Mouse (Mus musculus) intestine, postnatal 0 days (tissue): ENCODE measurements around the gene Smap1. TPM values are rescaled to one million over a fixed set of nuclear protein-coding genes. Genes with fewer than 3 reads are reported as not detected.

Experiments used
- ATAC-seq: fragments of 200-750 bp; cut with Nextera tagmentation; 2 replicates; pipeline ENCODE4 v1.8.0; 2017; ENCODE audit warnings: mild to moderate bottlenecking, moderate TSS enrichment, moderate library complexity
- H3K27ac ChIP-seq: fragments of 300-500 bp; sonication (generic); 2 replicates; pipeline ENCODE4 v1.5.1; 2014; ENCODE audit warnings: mild to moderate bottlenecking, low read depth, low read length, moderate library complexity
- H3K27me3 ChIP-seq: fragments of 300-500 bp; sonication (generic); replicated peaks from 2 replicates; pipeline ENCODE4 v1.6.1; 2014; ENCODE audit warnings: low read length, mixed read lengths; ENCODE audit not compliant: control insufficient read depth, insufficient read depth
- H3K36me3 ChIP-seq: fragments of 300-500 bp; sonication (generic); 2 replicates; pipeline ENCODE4 v1.6.1; 2014; ENCODE audit warnings: mild to moderate bottlenecking, moderate library complexity; ENCODE audit not compliant: control insufficient read depth, insufficient read depth
- H3K4me1 ChIP-seq: fragments of 300-500 bp; sonication (generic); replicated peaks from 2 replicates; pipeline ENCODE4 v1.6.1; 2014; ENCODE audit warnings: antibody characterized with exemption, low read length, mixed read lengths; ENCODE audit not compliant: control insufficient read depth, insufficient read depth
- H3K4me2 ChIP-seq: fragments of 300-500 bp; sonication (generic); replicated peaks from 2 replicates; pipeline ENCODE4 v1.6.1; 2014; ENCODE audit warnings: low read depth, mild to moderate bottlenecking, moderate library complexity
- H3K4me3 ChIP-seq: fragments of 300-500 bp; sonication (generic); 2 replicates; pipeline ENCODE4 v1.5.1; 2014; ENCODE audit warnings: low read depth, low read length
- H3K9ac ChIP-seq: fragments of 300-500 bp; sonication (generic); 2 replicates; pipeline ENCODE4 v1.6.1; 2014; ENCODE audit warnings: mild to moderate bottlenecking, low read depth, low read length
- H3K9me3 ChIP-seq: fragments of 300-500 bp; sonication (generic); 2 replicates; pipeline ENCODE4 v1.6.1; 2016; ENCODE audit warnings: mixed run types; ENCODE audit not compliant: control insufficient read depth
- CTCF ChIP-seq: sonication (generic); IDR thresholded peaks from 2 replicates; pipeline ENCODE4 v1.5.1; 2016; ENCODE audit warnings: low read depth, mild to moderate bottlenecking, control low read depth, antibody characterized with exemption, moderate library complexity
- WGBS: fragments of 180-500 bp; shearing (Covaris S2); extraction: QIAGEN DNeasy Blood & Tissue Kit; methylation state at CpG from one replicate; pipeline ENCODE4 v1.1.7; 2014; 5-methylcytosine and 5-hydroxymethylcytosine counted together
- polyA plus RNA-seq: library from polyadenylated mRNA; unstranded; fragments of >200 nt; fragmentation: Nextera tagmentation; extraction: Ambion mirVana; gene quantifications from 2 replicates; pipeline ENCODE4 v1.2.1, GENCODE M21; 2015

The Smap1 gene
- polyA plus RNA-seq, 1 experiment from 2014 or later: 54.7 TPM

- TF ChIP-seq CTCF: no peak
- Histone ChIP-seq H3K4me3 (no peak overlapping the region), H3K4me1 (no peaks in the 10 kb centered on the region), H3K4me2 (no peak overlapping the region), H3K9ac (no peak overlapping the region), H3K27me3 (no peaks in the 10 kb centered on the region), H3K27ac (no peak overlapping the region), H3K36me3 (no peaks in the 10 kb centered on the region), H3K9me3 (no peaks in the 10 kb centered on the region)
- WGBS: 78% methylated on average over 3 of the region's 3 CpGs
- ATAC-seq: no peak
Measured at GRCm38 (mm10) chr1:23943146-23943940, 21.2 kb upstream of the Smap1 start.

GRCm38 (mm10) chr1:23935408-23935762, 13.3 kb upstream of the Smap1 start:
- 39% methylated on average over 4 of the region's 4 CpGs for WGBS
- H3K4me1 ChIP-seq: no peaks in the 10 kb centered on the region
- no peak overlapping the region for H3K4me2 ChIP-seq
- TF ChIP-seq CTCF: no peak
- H3K9ac ChIP-seq: no peak overlapping the region
- H3K27me3 ChIP-seq: no peaks in the 10 kb centered on the region
- no peaks in the 10 kb centered on the region for H3K36me3 ChIP-seq
- no peak overlapping the region for H3K4me3 ChIP-seq
- no peak for ATAC-seq
- no peaks in the 10 kb centered on the region for H3K9me3 ChIP-seq
- H3K27ac ChIP-seq: no peak overlapping the region

- no peak for TF ChIP-seq CTCF
- Histone ChIP-seq H3K4me3 (no peak overlapping the region), H3K36me3 (no peaks in the 10 kb centered on the region), H3K27me3 (no peaks in the 10 kb centered on the region), H3K4me2 (no peak overlapping the region), H3K9ac (no peak overlapping the region), H3K4me1 (no peaks in the 10 kb centered on the region), H3K27ac (no peak overlapping the region), H3K9me3 (no peaks in the 10 kb centered on the region)
- 59% methylated on average over 8 of the region's 8 CpGs for WGBS
- no peak for ATAC-seq
Measured at GRCm38 (mm10) chr1:23934669-23935407, 12.7 kb upstream of the Smap1 start.

- no peak for ATAC-seq
- H3K4me2 ChIP-seq: no peak overlapping the region
Measured at GRCm38 (mm10) chr1:23929410-23929809, 7.3 kb upstream of the Smap1 start.

GRCm38 (mm10) chr1:23928371-23928770, 6.3 kb upstream of the Smap1 start:
- no peaks in the 10 kb centered on the region for H3K27me3 ChIP-seq
- H3K9me3 ChIP-seq: peaks cover 12% of the 10 kb centered on the region
- H3K4me1 ChIP-seq: no peaks in the 10 kb centered on the region
- no peak for TF ChIP-seq CTCF
- WGBS: 77% methylated on average over 3 of the region's 3 CpGs
- H3K4me3 ChIP-seq: no peak overlapping the region
- H3K4me2 ChIP-seq: no peak overlapping the region
- ATAC-seq: no peak
- H3K36me3 ChIP-seq: no peaks in the 10 kb centered on the region
- no peak overlapping the region for H3K9ac ChIP-seq
- no peak overlapping the region for H3K27ac ChIP-seq

More at GRCm38 (mm10) chr1:23929410-23929809, 7.3 kb upstream of the Smap1 start:
- Histone ChIP-seq H3K9ac (no peak overlapping the region), H3K4me1 (no peaks in the 10 kb centered on the region), H3K9me3 (peaks cover 12% of the 10 kb centered on the region), H3K27me3 (no peaks in the 10 kb centered on the region), H3K27ac (no peak overlapping the region), H3K36me3 (no peaks in the 10 kb centered on the region), H3K4me3 (no peak overlapping the region)
- WGBS: 90% methylated on average over 6 of the region's 6 CpGs
- no peak for TF ChIP-seq CTCF

GRCm38 (mm10) chr1:23923779-23924708, 1.9 kb upstream of the Smap1 start:
- Histone ChIP-seq H3K4me1 (no peaks in the 10 kb centered on the region; the same call in 1 of the 2 replicates), H3K9me3 (peaks cover 12% of the 10 kb centered on the region), H3K36me3 (no peaks in the 10 kb centered on the region), H3K4me2 (no peak overlapping the region), H3K9ac (no peak overlapping the region), H3K27ac (no peak overlapping the region), H3K4me3 (no peak overlapping the region), H3K27me3 (no peaks in the 10 kb centered on the region)
- no peak for ATAC-seq
- no peak for TF ChIP-seq CTCF
- WGBS: 80% methylated on average over 7 of the region's 7 CpGs
